Mouse (Mus musculus) embryonic stem cell, embryonic (primary cell): ENCODE data around the gene Foxc1.

ENCODE experiments used
- CTCF ChIA-PET, 4 experiments: fragments of 300-600 bp in 2 of 4; fragments of 350-600 bp in 2 of 4; sonication (Branson Sonifier 250); formaldehyde crosslinking; loops; one replicate each; lab custom pipeline; 2022; ENCODE audit warnings: inconsistent platforms in 2 of 4; lab: Charles Lee
- POLR2A ChIA-PET, 4 experiments: fragments of 300-600 bp in 2 of 4; fragments of 350-600 bp in 2 of 4; sonication (Branson Sonifier 250); formaldehyde crosslinking; loops; one replicate each; lab custom pipeline; 2022; ENCODE audit warnings: antibody characterized with exemption in 4 of 4, inconsistent platforms in 1 of 4; lab: Charles Lee

Gene Foxc1

DNA sequence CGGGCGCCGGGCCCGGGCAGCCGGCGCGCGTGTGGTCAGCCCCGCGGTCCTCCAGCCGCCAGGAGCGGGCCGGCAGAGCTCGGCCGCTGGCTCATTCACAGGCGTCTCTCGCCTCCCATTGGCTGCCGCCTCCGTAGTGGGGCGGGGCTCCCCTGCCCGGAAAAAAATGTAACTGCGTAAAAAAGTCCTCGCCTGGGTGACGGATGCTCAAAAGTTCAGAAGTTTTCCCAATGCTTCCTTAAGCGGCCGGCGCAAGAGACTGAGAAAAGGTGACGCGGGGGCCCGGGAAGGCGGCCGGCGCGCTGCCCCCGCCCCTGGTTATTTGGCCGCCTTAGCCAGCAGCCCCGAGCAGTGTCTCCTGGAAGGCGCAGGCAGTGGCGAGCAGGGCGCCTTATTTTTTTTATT lies at the start of gene Foxc1:
Gene Foxc1 (plus strand): TSS at position 206 of the 405 bp plus-strand sequence.
- ChIA-PET CTCF (no interaction called here), POLR2A (no interaction called here)

DNA sequence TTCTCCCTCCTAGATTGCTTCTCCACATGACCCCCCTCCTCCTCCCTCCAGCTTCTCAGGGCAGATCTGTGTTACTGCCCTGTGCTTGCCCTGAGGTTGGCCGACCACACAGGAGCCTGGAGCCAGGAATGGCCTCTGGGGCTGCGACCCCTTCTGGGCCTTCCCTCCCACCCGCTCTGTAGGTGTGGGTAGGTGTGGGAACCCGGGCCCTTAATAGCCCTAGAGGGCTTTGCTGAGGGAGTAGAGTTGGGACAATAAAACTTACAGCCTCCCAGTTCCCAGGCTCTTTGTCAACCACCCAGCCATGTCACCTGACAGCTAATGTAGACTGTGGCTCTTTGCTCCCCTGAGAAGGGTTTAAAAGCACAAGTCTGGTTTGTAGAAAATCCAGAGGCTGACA lies 46.0 kb upstream of the Foxc1 start:
- ChIA-PET CTCF (interaction anchor here in 1 of 4 experiments (0.5 kb wide), 1 partner anchor 100 kb away, joined by 6 read pairs; no protein-coding TSS in a partner anchor), POLR2A (no interaction called here)

DNA sequence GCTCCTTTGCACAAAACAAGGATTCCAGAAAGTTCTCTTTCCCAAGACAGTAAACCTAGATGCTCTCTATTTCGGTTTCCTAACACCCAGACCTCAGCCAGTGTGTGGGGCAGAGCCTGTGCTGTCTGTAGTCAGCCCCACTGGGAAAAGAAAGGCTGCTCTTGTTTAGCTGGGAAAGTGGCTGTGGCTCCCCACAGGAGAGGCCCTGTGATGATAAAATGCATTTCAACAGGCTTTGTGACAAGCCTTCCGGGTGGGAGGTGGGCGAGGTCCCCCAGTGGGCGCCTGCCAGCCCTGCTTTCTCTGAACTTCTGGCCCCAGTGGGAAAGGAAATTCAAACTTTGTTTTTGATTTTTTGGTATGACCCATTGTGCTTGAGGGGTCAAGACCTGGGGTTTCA lies 45.4 kb upstream of the Foxc1 start:
- CTCF ChIA-PET = interaction anchor here in 1 of 4 experiments (0.7 kb wide), 1 partner anchor 16 kb away, joined by 9 read pairs; no protein-coding TSS in a partner anchor
- POLR2A ChIA-PET = no interaction called here

DNA sequence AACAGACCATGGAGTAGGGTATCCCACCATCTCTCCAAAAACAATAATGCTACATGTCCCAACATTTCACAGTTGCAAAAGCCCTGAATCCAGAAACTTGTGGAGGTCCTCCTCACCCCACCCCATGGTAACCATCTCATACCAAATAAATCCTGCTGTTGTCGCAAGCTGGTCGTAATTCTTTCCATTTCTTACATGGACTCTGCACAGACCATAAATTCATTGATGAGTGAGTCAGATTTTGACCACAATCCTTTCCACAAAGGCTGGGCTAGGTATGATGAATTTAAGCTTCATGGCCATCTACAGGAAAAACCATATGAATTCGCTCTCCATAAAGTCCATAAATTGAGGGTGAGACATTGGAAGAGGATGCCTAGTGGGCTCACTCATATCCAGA lies 42.0 kb upstream of the Foxc1 start:
- CTCF ChIA-PET = interaction anchor here in 1 of 4 experiments (0.7 kb wide), 1 partner anchor 1505 kb away, joined by 3 read pairs; no protein-coding TSS in a partner anchor
- POLR2A ChIA-PET = interaction anchor here in 1 of 4 experiments (0.6 to 1.2 kb wide), 3 partner anchors 11 to 48 kb away, joined by 3 to 5 read pairs (median 3); no protein-coding TSS in a partner anchor

DNA sequence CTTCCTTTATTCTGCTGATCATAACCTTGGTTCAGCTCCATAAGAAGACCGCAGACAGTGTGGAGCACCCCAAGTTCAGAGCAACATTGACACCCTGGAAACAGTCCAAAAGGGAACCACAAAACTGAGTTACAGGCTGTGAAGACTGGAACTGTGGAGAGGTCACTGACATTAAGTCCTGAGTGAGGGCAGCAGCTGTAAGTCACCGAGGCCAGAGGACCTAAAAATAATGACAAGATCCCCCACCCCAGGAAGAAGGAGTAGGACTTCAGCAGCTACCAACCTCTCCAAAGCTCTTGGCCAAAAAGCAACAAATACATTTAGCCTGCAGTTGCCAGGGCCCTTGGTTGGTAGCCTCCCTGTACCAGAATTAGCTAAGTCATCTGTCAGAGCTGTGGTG lies 40.9 kb upstream of the Foxc1 start:
- ChIA-PET CTCF (interaction anchor here in 1 of 4 experiments (0.6 kb wide), 1 partner anchor 16 kb away, joined by 3 read pairs; no protein-coding TSS in a partner anchor), POLR2A (interaction anchor here in 2 of 4 experiments (0.6 to 1.2 kb wide), 2 partner anchors 10 to 12 kb away, joined by 3 read pairs; no protein-coding TSS in a partner anchor)

DNA sequence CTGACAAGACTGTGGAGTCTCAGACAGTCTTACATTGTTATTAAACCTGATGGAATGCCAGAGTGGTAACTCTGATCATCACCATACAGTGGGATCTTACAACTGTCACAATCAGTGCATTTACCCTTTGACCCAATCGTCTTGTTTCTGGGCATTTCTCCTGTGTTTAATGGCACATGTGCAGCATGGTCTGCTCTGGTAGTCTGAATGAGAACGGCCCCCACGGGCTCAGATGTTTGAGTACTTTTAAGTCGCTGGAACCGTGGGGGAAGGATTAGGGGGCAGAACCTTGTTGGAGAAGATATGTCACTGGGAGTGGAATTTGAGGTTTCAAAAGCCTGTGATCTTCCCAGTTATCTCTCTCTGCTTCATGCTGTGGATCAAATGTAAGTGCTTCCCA lies 33.6 kb upstream of the Foxc1 start:
- ChIA-PET POLR2A (no interaction called here), CTCF (no interaction called here)

DNA sequence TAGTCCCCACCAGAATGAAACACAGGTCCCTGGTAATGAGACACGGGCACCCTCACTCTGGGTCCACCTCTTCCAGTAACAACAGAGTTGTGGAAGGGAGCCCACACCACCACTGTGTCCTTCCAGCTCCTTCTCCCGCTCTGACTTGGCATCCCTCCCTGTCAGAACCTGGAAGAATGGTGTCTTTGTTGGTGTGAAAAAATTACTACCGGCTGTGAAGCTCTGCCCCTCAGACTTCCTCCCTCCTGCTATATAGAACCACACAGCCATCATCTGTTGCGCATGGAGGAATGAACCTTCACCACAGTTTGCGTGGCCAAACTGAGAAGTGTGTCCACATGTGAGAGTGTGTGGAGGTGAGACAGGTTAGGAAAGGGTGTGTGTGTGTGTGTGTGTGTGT lies 30.7 kb upstream of the Foxc1 start:
- ChIA-PET POLR2A (interaction anchor here in 3 of 4 experiments (0.6 to 0.7 kb wide), 3 partner anchors 10 to 564 kb away, joined by 3 read pairs; no protein-coding TSS in a partner anchor), CTCF (no interaction called here)

DNA sequence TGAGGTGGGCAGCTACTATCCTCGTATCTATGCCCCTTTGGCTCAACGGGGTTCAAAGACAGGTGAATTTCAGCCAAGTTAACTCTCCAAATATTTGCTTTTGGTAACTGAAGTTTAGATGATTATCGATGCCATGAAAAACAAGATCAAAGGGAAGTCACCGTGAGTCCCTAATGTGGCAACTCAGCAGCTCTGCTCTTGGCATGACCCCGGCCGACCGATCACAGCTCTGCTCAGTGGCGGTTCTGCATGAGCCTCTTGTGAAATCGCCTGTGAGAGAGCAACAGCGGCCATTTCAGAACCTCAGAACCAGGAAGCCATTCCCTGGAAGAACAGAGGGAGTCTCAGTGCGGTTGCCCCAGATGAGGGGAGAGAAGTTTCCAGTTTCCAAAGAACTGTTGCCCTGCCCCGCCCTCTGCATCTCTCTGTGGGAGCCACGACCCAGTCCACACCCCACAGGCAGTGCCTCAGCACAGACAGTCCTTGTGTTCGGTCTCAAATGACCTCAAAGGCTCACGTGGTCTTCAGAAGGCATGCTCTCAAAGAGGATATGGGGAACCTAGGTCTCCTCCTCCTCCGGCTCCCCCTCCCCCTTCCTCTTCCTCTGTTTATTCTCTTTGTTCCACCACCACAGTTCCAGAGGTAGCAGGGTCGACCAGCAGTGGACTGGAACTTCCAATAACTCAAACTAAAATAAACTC lies 27.0 kb upstream of the Foxc1 start:
- POLR2A ChIA-PET = interaction anchor here in 1 of 4 experiments (1.4 kb wide), 1 partner anchor 15 kb away, joined by 3 read pairs; no protein-coding TSS in a partner anchor
- CTCF ChIA-PET = interaction anchor here in 2 of 4 experiments (0.5 to 1.6 kb wide), 3 partner anchors 13 to 522 kb away, joined by 3 to 4 read pairs (median 4); no protein-coding TSS in a partner anchor

DNA sequence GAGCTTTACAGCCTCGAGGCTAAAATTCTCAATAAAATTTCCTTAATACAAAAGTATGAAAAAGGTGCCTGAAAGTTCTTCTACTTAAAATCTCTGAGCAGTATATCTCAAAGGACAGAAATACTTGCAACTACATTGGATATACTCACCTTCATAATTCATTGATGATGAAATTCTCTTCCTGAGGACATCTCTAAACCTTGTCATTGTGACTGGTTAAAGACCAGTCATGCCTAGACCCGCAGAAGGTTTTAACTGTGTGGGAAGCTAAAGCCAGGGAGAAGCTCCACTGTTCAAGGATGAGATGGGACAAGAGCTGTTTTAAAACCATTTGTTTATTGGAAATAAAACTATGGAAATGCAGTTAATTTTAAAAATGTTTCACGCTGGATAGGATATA lies 26.1 kb upstream of the Foxc1 start:
- ChIA-PET CTCF (no interaction called here), POLR2A (interaction anchor here in 1 of 4 experiments (1.4 kb wide), 1 partner anchor 16 kb away, joined by 3 read pairs; no protein-coding TSS in a partner anchor)

DNA sequence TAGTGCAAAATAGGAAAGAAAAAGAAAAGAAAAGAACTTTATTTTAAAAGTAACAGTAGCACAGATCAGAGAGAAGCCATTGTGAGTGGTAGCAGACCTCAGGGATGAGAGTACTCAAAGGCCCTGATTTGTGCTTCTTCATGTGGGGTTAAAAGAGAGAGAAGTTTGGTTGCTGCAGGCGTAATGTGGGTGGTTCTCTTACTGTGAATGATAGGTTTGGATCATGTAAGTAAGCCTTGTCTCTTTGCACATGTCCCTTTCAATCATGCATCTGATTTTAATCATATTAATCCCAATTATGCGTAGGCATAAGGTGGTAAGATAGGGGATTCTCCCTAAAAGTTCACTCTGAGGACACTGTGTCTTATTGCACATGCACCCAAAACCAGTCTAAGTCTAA lies 24.4 kb upstream of the Foxc1 start:
- POLR2A ChIA-PET = no interaction called here

DNA sequence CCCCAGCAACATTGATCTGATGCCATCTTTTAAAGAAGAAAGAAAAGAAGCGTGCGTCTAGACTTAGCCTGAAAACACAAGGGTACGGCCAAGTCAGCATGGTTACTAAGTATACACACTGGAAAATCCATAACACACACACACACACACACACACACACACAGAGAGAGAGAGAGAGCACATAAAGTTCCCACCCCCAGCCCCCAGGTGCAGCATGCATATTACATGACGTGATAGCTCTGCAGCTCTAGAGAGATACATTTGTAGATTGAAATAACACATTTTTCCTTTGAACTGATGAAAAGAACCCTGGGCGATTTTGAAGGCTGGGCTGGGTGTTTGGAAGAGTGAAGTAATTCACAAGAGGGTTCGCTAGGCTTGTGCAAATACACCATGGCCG lies 21.7 kb upstream of the Foxc1 start:
- POLR2A ChIA-PET = no interaction called here

More for the DNA sequence above, 24.4 kb upstream of the Foxc1 start:
- CTCF ChIA-PET = interaction anchor here in 1 of 4 experiments (1.8 kb wide), 1 partner anchor 10 kb away, joined by 5 read pairs; no protein-coding TSS in a partner anchor

DNA sequence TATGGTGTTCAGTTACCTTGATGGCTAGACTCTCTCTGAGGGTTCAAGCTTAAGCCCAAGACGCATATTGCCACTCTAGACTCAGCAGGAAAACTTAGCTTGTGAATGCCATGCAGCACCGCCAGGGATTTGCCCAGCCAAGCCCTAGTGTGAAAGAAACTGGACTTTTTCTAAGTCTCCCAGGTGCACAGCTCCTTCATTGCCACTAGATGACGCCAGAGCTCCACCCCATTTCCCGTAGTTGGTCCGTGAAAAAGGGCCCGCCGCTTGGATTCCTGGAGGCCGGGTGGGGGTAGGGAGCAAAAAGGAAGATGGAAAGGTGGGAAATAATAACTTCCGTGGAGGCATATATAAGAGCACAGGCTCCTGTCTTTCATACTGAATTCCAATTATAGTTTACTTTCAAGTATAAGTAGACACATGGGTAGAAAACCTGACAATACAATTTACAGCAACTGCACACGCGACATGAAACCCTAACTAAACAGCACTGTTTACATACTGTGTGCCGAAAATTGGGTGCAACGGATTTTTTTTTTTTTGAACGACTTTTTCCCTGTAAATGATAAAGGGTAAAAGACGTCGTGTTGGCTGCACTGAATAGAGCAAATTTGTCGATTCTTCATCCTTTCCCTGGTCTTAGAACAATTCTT lies 13.8 kb upstream of the Foxc1 start:
- ChIA-PET POLR2A (no interaction called here), CTCF (interaction anchor here (0.6 to 1.4 kb wide), 29 partner anchors 9 to 1007 kb away, joined by 3 to 6 read pairs (median 3); partner anchors contain the start of gene Gmds (in 1 of the 4))

More for the DNA sequence above, 21.7 kb upstream of the Foxc1 start:
- CTCF ChIA-PET = no interaction called here

DNA sequence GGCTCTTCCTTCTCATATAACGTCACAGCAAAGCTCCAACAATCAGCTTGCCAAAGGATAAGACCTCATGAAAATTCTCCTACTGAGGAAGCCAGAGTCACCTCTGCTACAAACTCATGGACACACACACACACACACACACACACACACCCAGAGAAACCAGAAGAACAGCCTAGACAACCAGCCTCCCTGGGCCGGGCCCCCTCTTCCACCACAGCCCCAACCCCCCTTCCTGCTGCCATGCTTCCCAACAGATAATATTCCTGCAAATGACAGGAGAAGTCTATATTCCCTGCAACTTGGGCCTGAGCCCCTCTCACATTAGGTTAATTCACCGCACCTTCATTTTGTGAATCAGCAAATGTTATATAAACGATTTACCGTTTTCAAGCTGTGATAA lies 13.3 kb upstream of the Foxc1 start:
- POLR2A ChIA-PET = no interaction called here
- CTCF ChIA-PET = interaction anchor here (0.6 to 1.4 kb wide), 11 partner anchors 14 to 888 kb away, joined by 3 to 6 read pairs (median 3); no protein-coding TSS in a partner anchor

DNA sequence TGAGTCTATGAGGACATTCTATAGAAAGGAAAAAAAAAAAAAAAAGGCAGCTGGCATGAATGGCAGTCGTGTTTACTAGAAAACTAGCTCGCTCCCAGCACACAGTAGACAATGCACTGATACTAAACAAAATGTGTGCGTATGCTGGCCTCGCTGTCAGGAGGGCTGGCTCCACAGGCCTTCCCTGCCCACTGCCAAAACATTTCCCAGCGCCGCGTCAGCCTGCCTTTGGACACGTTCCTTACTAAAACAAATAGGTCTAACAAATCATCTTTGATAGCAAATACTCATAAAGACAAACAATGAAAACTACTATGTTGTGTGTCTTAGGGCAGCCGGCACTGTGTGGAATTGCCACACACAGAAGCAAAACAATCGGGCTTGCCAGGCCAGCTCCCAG lies 9.1 kb upstream of the Foxc1 start:
- ChIA-PET CTCF (interaction anchor here in 2 of 4 experiments (0.6 kb wide), 3 partner anchors 51 to 884 kb away, joined by 3 read pairs; no protein-coding TSS in a partner anchor), POLR2A (no interaction called here)

DNA sequence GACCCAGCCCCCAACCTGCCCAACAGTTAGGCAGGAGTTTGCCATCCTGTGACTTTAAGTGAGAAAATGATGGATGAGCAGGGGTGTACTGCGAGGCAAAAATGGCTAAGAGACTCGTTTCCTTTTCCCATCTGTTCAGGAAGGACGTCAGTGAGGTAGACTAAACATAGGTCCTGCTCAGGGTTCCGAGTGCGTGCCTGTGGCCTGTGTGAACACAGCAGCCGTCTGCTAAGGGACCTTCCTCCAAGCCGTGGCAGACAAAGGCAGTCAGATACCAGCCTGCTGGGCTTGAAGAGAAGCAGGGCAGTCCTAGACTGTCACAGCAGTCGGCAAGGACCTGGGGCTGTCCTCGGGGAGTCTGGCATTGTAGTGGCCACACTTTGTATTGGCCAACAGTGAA lies 8.4 kb upstream of the Foxc1 start:
- ChIA-PET CTCF (no interaction called here), POLR2A (interaction anchor here in 1 of 4 experiments (0.6 kb wide), 1 partner anchor 10 kb away, joined by 3 read pairs; no protein-coding TSS in a partner anchor)

DNA sequence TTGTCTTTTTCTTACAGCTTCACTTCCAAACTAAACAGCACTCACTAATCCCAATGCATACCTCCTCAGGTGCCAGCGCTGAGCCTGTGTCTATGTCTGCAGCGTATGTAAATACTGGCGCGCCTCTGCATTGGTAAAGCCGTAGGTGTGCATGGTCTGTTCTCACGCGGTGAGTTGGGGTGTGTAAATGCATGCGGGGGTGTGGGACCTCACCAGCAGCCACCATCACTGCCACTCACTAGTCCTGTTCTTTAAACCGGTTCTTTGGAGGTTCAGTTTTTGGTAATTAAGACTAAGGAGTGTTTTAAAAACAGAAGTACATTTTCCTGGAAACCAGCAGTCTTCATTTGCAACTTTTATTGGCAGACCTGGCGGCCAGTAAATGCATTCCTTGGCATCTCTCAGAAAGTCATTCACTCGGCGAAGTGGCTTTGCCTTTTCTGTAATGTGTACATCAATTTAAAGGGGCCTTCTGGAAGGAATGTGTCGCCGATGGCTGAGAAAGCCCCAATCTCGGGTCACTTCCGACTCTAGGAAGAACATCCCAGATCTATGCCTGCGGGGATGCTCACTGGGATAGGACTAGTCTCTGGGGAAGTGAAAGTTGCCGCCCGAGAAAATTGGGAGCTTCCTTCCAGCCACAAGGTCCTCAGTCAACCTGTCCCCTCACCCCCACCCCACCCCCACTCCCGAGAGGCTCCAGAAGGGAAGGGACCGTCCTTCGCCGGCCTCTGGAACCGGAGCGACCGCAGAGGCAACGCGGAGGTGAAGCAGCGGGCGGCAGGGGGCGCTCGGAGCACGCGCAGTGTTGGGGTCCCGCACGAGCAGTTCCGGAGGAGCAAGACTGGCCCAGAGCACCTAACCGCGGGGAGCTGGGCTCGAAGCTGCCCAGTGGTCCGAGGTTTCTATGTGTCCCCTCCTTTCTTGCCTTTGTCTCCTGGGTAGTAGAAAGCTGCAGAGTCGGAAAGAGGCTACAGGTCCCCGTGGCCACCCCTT lies 5.6 kb upstream of the Foxc1 start:
- ChIA-PET POLR2A (interaction anchor here in 2 of 4 experiments (0.6 to 1.0 kb wide), 5 partner anchors 23 to 1230 kb away, joined by 3 to 9 read pairs (median 4); no protein-coding TSS in a partner anchor), CTCF (interaction anchor here (0.6 to 1.2 kb wide), 13 partner anchors 8 to 1001 kb away, joined by 3 to 5 read pairs (median 3); partner anchors contain the start of gene Wrnip1 (in 1 of the 4))

DNA sequence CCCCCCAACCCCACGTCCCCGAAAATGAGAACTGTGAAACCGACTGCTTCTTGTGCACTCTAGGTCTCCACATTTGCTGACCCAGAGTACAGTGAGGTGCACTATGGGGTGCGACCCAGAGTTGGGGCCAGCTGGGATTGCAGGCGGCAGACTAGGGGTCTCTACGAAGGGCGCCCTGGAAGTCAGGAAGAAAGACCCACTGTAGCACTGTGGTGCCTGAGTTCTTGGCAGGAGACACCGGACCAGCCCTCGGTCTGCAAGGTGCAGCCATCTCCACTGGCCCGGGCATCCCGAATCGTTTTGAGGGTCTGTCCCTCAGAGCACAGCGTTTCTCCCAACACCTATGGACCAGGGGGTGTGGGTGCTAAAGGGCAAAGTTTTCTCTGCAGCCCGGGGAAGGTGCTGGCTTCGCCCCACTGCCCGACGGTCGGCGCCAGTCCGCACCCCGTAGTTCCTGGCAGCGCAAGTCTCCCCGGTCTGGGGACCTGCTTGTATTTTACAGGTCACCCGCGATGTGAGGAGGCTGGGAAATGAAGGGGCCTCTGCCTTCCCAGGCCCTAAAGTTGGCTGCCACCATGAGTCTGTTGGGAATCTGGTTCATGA lies 4.6 kb upstream of the Foxc1 start:
- POLR2A ChIA-PET = interaction anchor here in 2 of 4 experiments (0.7 to 1.0 kb wide), 3 partner anchors 22 to 615 kb away, joined by 4 to 9 read pairs (median 5); no protein-coding TSS in a partner anchor
- CTCF ChIA-PET = interaction anchor here (0.5 to 1.2 kb wide), 10 partner anchors 9 to 1000 kb away, joined by 3 to 5 read pairs (median 3); partner anchors contain the start of gene Wrnip1 (in 1 of the 4)
